Mouse (Mus musculus) CD4-positive, CD25-positive, alpha-beta regulatory T cell, adult 4 months (primary cell): Measurements from ENCODE around the gene Als2cr12. TPM values are rescaled to one million over a fixed set of nuclear protein-coding genes. Genes with fewer than 3 reads are reported as not detected.
"Not testable (repeated sequence)": the region's sequence is repeated elsewhere in the genome, so short reads cannot be mapped to it uniquely, and the experiment has no call there.

Experiments used
- ATAC-seq: one replicate; pipeline ENCODE4 v1.8.0; 2017
- polyA plus RNA-seq, 2 experiments: library from polyadenylated mRNA; unstranded; fragments of 100-300 nt; shearing (Covaris generic); gene quantifications; one replicate each; pipeline ENCODE4 v1.2.1; 2017

Gene Als2cr12
- polyA plus RNA-seq, 2 experiments from 2014 or later: 0.16 TPM; not detected in 1

GRCm38 (mm10) chr1:58689426-58689825 is 6.4 kb downstream of the Als2cr12 start:
- ATAC-seq: no peak

- not testable (repeated sequence) for ATAC-seq
Observed at GRCm38 (mm10) chr1:58678412-58678811, 17.4 kb downstream of the Als2cr12 start.

GRCm38 (mm10) chr1:58677575-58677974 is 18.2 kb downstream of the Als2cr12 start:
- ATAC-seq: peak; percentile 58

- ATAC-seq: no peak
Observed at GRCm38 (mm10) chr1:58675011-58675410, 20.8 kb downstream of the Als2cr12 start.

GRCm38 (mm10) chr1:58672116-58672515 is 23.7 kb downstream of the Als2cr12 start:
- no peak for ATAC-seq

GRCm38 (mm10) chr1:58669635-58670034 is 26.2 kb downstream of the Als2cr12 start:
- peak; percentile 82 for ATAC-seq

GRCm38 (mm10) chr1:58668191-58668590 is 27.6 kb downstream of the Als2cr12 start:
- ATAC-seq: no peak

- ATAC-seq: not testable (repeated sequence)
Observed at GRCm38 (mm10) chr1:58663365-58663764, 32.4 kb downstream of the Als2cr12 start.

GRCm38 (mm10) chr1:58662671-58663070 is 33.1 kb downstream of the Als2cr12 start:
- not testable (repeated sequence) for ATAC-seq

- ATAC-seq: peak; percentile 85
Observed at GRCm38 (mm10) chr1:58652480-58653403, 43.0 kb downstream of the Als2cr12 start.

GRCm38 (mm10) chr1:58651571-58652456 is 44.0 kb downstream of the Als2cr12 start:
- peak; percentile 48 for ATAC-seq

GRCm38 (mm10) chr1:58628847-58629246 is 66.9 kb downstream of the Als2cr12 start:
- not testable (repeated sequence) for ATAC-seq

- ATAC-seq: no peak
Observed at GRCm38 (mm10) chr1:58621996-58622748, 73.6 kb downstream of the Als2cr12 start.

- ATAC-seq: no peak
Observed at GRCm38 (mm10) chr1:58621251-58621650, 74.5 kb downstream of the Als2cr12 start.

- no peak for ATAC-seq
Observed at GRCm38 (mm10) chr1:58618766-58619165, 77.0 kb downstream of the Als2cr12 start.

- no peak for ATAC-seq
Observed at GRCm38 (mm10) chr1:58617978-58618668, 77.7 kb downstream of the Als2cr12 start.

GRCm38 (mm10) chr1:58617076-58617475 is 78.7 kb downstream of the Als2cr12 start:
- ATAC-seq: no peak

GRCm38 (mm10) chr1:58616176-58616575 is 79.6 kb downstream of the Als2cr12 start:
- no peak for ATAC-seq

- no peak for ATAC-seq
Observed at GRCm38 (mm10) chr1:58615146-58615545, 80.6 kb downstream of the Als2cr12 start.

- no peak for ATAC-seq
Observed at GRCm38 (mm10) chr1:58614424-58614823, 81.4 kb downstream of the Als2cr12 start.

- no peak for ATAC-seq
Observed at GRCm38 (mm10) chr1:58613786-58614185, 82.0 kb downstream of the Als2cr12 start.

GRCm38 (mm10) chr1:58610611-58611010 is 85.2 kb downstream of the Als2cr12 start:
- no peak for ATAC-seq
